Mouse (Mus musculus): ENCODE results near the gene Gnb1. TPM values are rescaled to one million over a fixed set of nuclear protein-coding genes. Genes with fewer than 3 reads are reported as not detected.

Gene Gnb1
- 92.8 and 127 TPM in 2 replicates for polyA plus RNA-seq (2012; rRNA removed)
- polyA plus RNA-seq (2014; fragmentation: Nextera tagmentation; extraction: Ambion mirVana): 98.7 and 108 TPM in 2 replicates

DNA sequence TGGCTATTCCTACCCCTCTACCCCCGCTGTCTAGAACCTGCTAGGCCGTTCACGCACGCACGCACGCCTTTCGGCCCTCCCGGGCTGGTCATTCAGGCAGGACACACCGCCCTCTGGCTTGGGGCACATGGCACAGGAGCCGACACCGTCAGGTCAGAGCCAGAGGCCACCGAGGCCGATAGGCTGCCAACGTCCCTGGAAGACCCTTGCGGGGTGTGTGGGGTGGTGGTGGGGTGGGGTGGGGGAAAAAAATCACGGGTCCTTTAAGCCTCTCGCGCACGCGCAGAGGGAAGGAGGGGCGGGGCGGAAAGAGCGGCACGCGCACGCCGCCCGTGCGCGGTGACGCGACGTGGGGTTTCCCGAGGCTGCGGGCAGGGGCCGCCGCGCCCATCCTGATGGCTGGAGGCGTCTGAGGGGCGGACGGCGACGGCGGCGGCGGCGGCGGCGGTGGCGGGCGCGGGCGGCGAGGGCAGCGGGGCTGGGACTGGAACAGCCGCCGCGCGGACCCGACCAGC is at the start of gene Gnb1:
TSS of gene Gnb1 (plus strand) at position 372 of the 515 bp plus-strand sequence.
- Histone ChIP-seq H3K4me1 (replicated peaks; ENCODE audit: control insufficient read depth in 2 of 2, insufficient read depth in 2 of 2, low read length in 1 of 2) (peaks cover 42 to 55% of the 10 kb centered on the region in 2 experiments), H3K27me3 (ENCODE audit: control insufficient read depth, insufficient read depth, low read length) (no peaks in the 10 kb centered on the region), H3K27ac (peak within 1 kb of the TSS; percentile 61), H3K9ac (replicated peaks) (peak within 1 kb of the TSS; percentile 92), H3K36me3 (replicated peaks; ENCODE audit: control insufficient read depth, insufficient read depth, low read depth) (no peaks in the 10 kb centered on the region), H3K4me3 (ENCODE audit: insufficient read depth in 1 of 2, low read depth in 2 of 2, low read length in 2 of 2) (peak within 1 kb of the TSS; percentile 82 to 92), H3K4me2 (ENCODE audit: low read depth) (peak within 1 kb of the TSS; percentile 98), H3K9me3 (ENCODE audit: control insufficient read depth, low read length) (no peaks in the 10 kb centered on the region)
- DNase-seq (ENCODE audit: low read depth in 3 of 3, low spot score in 3 of 3): peak; percentile 72 to 76 (median 73)
- peak; percentile 78 for ATAC-seq (ENCODE audit: insufficient read depth)
- TF ChIP-seq CTCF (IDR thresholded peaks at IDR 0.05; ENCODE audit: low read depth) (peak; percentile 27; the same call in 1 of the 2 replicates), EP300 (IDR thresholded peaks at IDR 0.05; ENCODE audit: low read depth) (no peak)
- under 1% methylated on average over 42 of the region's 60 CpGs for WGBS (ENCODE audit: insufficient replicate concordance)

DNA sequence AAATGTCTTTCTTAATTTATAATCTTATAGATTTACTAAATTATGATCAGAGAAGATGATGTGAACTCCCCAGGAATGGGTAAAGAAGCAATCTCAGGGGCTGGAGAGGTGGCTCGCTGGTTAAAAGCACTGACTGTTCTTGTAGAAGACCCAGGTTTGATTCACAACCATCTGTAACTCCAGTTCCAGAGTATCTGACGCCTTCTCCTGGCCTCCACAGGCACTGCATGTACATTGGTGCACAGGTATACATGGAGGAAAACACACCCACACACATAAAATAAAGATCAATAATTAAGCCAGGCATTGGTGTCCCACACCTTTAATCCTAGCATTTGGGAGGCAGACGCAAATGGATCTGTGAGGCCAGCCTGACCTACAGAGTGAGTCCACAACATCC is 48.4 kb upstream of the Gnb1 start:
- H3K4me2 ChIP-seq (ENCODE audit: low read depth): no peak overlapping the region
- no peak overlapping the region for H3K27ac ChIP-seq
- TF ChIP-seq EP300 (IDR thresholded peaks at IDR 0.05; ENCODE audit: low read depth) (no peak), CTCF (IDR thresholded peaks at IDR 0.05; ENCODE audit: low read depth) (no peak)
- H3K27me3 ChIP-seq (ENCODE audit: control insufficient read depth, insufficient read depth, low read length): no peaks in the 10 kb centered on the region
- DNase-seq (ENCODE audit: low read depth in 3 of 3, low spot score in 3 of 3) (no peak), ATAC-seq (ENCODE audit: insufficient read depth) (no peak)
- WGBS (ENCODE audit: insufficient replicate concordance): 44% methylated on average over 3 of the region's 3 CpGs
- no peaks in the 10 kb centered on the region for H3K36me3 ChIP-seq (replicated peaks; ENCODE audit: control insufficient read depth, insufficient read depth, low read depth)
- H3K4me1 ChIP-seq (replicated peaks; ENCODE audit: control insufficient read depth in 2 of 2, insufficient read depth in 2 of 2, low read length in 1 of 2): no peaks in the 10 kb centered on the region
- no peak overlapping the region for H3K4me3 ChIP-seq (ENCODE audit: insufficient read depth in 1 of 2, low read depth in 2 of 2, low read length in 2 of 2)
- H3K9me3 ChIP-seq (ENCODE audit: control insufficient read depth, low read length): no peaks in the 10 kb centered on the region
- no peak overlapping the region for H3K9ac ChIP-seq (replicated peaks)

DNA sequence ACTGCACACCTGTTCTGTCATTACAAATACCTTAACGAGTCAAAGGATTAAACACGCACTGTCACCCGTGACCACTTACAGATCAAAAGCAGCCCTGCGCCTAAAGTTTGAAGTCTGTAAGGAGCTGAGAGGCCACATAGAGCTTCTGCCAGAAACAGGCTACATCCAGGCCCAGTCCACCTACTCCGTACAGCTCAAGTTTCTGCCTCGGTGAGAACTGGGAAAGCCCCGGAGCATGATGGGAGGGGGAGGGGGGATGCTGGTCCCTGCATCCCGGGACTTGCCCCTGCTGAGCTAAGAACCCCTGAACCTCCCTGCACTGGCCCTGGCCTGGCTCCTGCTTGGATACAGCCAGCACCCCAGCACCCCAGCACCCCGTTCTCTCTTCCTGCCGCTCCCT is 39.6 kb upstream of the Gnb1 start:
- TF ChIP-seq CTCF (IDR thresholded peaks at IDR 0.05; ENCODE audit: low read depth): no peak
- no peak for TF ChIP-seq EP300 (IDR thresholded peaks at IDR 0.05; ENCODE audit: low read depth)
- WGBS (ENCODE audit: insufficient replicate concordance): 47% methylated on average over 10 of the region's 10 CpGs
- no peaks in the 10 kb centered on the region for H3K4me1 ChIP-seq (replicated peaks; ENCODE audit: control insufficient read depth in 2 of 2, insufficient read depth in 2 of 2, low read length in 1 of 2)
- DNase-seq (ENCODE audit: low read depth in 3 of 3, low spot score in 3 of 3) (no peak), ATAC-seq (ENCODE audit: insufficient read depth) (no peak)
- H3K27me3 ChIP-seq (ENCODE audit: control insufficient read depth, insufficient read depth, low read length): no peaks in the 10 kb centered on the region
- H3K9me3 ChIP-seq (ENCODE audit: control insufficient read depth, low read length): no peaks in the 10 kb centered on the region
- H3K36me3 ChIP-seq (replicated peaks; ENCODE audit: control insufficient read depth, insufficient read depth, low read depth): no peaks in the 10 kb centered on the region
- no peak overlapping the region for H3K9ac ChIP-seq (replicated peaks)
- H3K27ac ChIP-seq: no peak overlapping the region
- H3K4me3 ChIP-seq (ENCODE audit: insufficient read depth in 1 of 2, low read depth in 2 of 2, low read length in 2 of 2): no peak overlapping the region
- no peak overlapping the region for H3K4me2 ChIP-seq (ENCODE audit: low read depth)

DNA sequence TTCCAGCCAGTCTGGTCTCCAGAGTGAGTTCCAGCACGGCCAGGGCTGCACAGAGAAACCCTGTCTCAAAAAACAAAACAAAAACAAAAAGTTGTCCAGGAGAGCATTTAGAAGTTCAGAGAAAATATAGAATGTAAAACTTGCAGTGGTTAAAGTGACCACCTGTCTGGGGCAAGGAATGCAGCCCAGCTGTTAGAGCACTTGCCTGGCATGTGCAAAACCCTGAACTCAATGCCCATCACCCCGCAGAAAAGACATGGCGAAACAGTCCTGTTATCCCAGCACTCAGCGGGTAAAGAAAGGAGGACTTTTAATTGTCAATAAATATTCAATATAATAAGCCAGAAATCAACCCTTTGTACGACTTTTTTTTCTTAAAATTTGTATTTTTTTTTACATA is 32.6 kb upstream of the Gnb1 start:
- 50% methylated on average over 5 of the region's 5 CpGs for whole genome bisulfite sequencing (ENCODE audit: insufficient replicate concordance)
- Histone ChIP-seq H3K4me3 (ENCODE audit: insufficient read depth in 1 of 2, low read depth in 2 of 2, low read length in 2 of 2) (no peak overlapping the region), H3K36me3 (replicated peaks; ENCODE audit: control insufficient read depth, insufficient read depth, low read depth) (no peaks in the 10 kb centered on the region), H3K9ac (replicated peaks) (no peak overlapping the region), H3K4me2 (ENCODE audit: low read depth) (no peak overlapping the region), H3K27ac (no peak overlapping the region), H3K27me3 (ENCODE audit: control insufficient read depth, insufficient read depth, low read length) (no peaks in the 10 kb centered on the region; the same call in 1 of the 2 replicates), H3K4me1 (replicated peaks; ENCODE audit: control insufficient read depth in 2 of 2, insufficient read depth in 2 of 2, low read length in 1 of 2) (no peaks in the 10 kb centered on the region), H3K9me3 (ENCODE audit: control insufficient read depth, low read length) (no peaks in the 10 kb centered on the region)
- DNase-seq (ENCODE audit: low read depth in 3 of 3, low spot score in 3 of 3): no peak
- TF ChIP-seq CTCF (IDR thresholded peaks at IDR 0.05; ENCODE audit: low read depth): no peak
- no peak for TF ChIP-seq EP300 (IDR thresholded peaks at IDR 0.05; ENCODE audit: low read depth)
- ATAC-seq (ENCODE audit: insufficient read depth): no peak

DNA sequence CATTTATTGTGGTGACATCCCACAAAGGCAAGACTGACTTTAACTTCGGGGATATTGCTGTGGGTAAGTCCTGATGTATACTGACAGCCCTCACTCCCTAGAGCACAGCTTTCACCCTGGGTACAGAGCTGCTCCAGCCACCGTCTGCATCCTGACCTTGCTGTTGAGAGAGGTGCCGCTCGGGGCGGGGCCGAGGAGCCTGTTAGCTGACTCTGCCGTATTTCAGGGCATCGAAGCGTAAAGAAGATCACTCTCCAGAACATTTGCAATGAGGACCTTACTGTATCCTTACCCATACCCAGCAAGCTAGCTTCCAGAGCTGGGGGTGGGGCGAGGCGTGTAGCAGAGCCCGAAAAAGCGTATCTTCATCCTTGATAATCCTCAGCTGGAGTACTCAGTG is 28.1 kb upstream of the Gnb1 start:
- no peak overlapping the region for H3K27ac ChIP-seq
- DNase-seq (ENCODE audit: low read depth in 3 of 3, low spot score in 3 of 3) (no peak), ATAC-seq (ENCODE audit: insufficient read depth) (no peak)
- 69% methylated on average over 13 of the region's 13 CpGs for WGBS (ENCODE audit: insufficient replicate concordance)
- no peaks in the 10 kb centered on the region; the same call in 1 of the 2 replicates for H3K27me3 ChIP-seq (ENCODE audit: control insufficient read depth, insufficient read depth, low read length)
- H3K9me3 ChIP-seq (ENCODE audit: control insufficient read depth, low read length): no peaks in the 10 kb centered on the region
- no peak for TF ChIP-seq CTCF (IDR thresholded peaks at IDR 0.05; ENCODE audit: low read depth)
- no peak for TF ChIP-seq EP300 (IDR thresholded peaks at IDR 0.05; ENCODE audit: low read depth)
- no peaks in the 10 kb centered on the region for H3K36me3 ChIP-seq (replicated peaks; ENCODE audit: control insufficient read depth, insufficient read depth, low read depth)
- H3K4me3 ChIP-seq (ENCODE audit: insufficient read depth in 1 of 2, low read depth in 2 of 2, low read length in 2 of 2): no peak overlapping the region
- no peaks in the 10 kb centered on the region for H3K4me1 ChIP-seq (replicated peaks; ENCODE audit: control insufficient read depth in 2 of 2, insufficient read depth in 2 of 2, low read length in 1 of 2)
- no peak overlapping the region for H3K4me2 ChIP-seq (ENCODE audit: low read depth)
- H3K9ac ChIP-seq (replicated peaks): no peak overlapping the region

Measured in liver, embryonic 14.5 days (tissue).